Mouse (Mus musculus) limb, embryonic 14.5 days (tissue): ENCODE results near the gene Gm20532. TPM values are rescaled to one million over a fixed set of nuclear protein-coding genes. Genes with fewer than 3 reads are reported as not detected.

Experiments used
- ATAC-seq: fragments of 200-750 bp; cut with Nextera tagmentation; 2 replicates; pipeline ENCODE4 v1.8.0; 2017; ENCODE audit warnings: low read depth, moderate number of reproducible peaks, moderate TSS enrichment; ENCODE audit not compliant: low FRiP score
- DNase-seq: peaks from one replicate; pipeline ENCODE4 v3.0.0-alpha.2; 2015; ENCODE audit warnings: low spot score
- H3K27ac ChIP-seq: fragments of 300-500 bp; sonication (generic); replicated peaks from 2 replicates; pipeline ENCODE4 v1.5.1; 2014; ENCODE audit warnings: low read depth, mild to moderate bottlenecking, low read length, moderate library complexity, mixed read lengths
- H3K27me3 ChIP-seq: fragments of 300-500 bp; sonication (generic); 2 replicates; pipeline ENCODE4 v1.6.1; 2014; ENCODE audit warnings: low read length, mixed read lengths; ENCODE audit not compliant: control insufficient read depth, insufficient read depth
- H3K36me3 ChIP-seq: fragments of 300-500 bp; sonication (generic); 2 replicates; pipeline ENCODE4 v1.6.1; 2014; ENCODE audit warnings: mild to moderate bottlenecking, low read length, moderate library complexity, mixed read lengths; ENCODE audit not compliant: control insufficient read depth, insufficient read depth
- H3K4me1 ChIP-seq: fragments of 300-500 bp; sonication (generic); 2 replicates; pipeline ENCODE4 v1.6.1; 2014; ENCODE audit warnings: antibody characterized with exemption, low read length, mixed read lengths; ENCODE audit not compliant: control insufficient read depth, insufficient read depth
- H3K4me2 ChIP-seq: fragments of 300-500 bp; sonication (generic); replicated peaks from 2 replicates; pipeline ENCODE4 v1.6.1; 2014; ENCODE audit warnings: low read depth, mild to moderate bottlenecking, low read length, moderate library complexity; ENCODE audit not compliant: severe bottlenecking
- H3K4me3 ChIP-seq: fragments of 300-500 bp; sonication (generic); replicated peaks from 2 replicates; pipeline ENCODE4 v1.5.1; 2014; ENCODE audit warnings: low read length
- H3K9ac ChIP-seq: fragments of 300-500 bp; sonication (generic); 2 replicates; pipeline ENCODE4 v1.6.1; 2014; ENCODE audit warnings: mild to moderate bottlenecking, low read depth, low read length, moderate library complexity; ENCODE audit not compliant: severe bottlenecking
- H3K9me3 ChIP-seq: fragments of 300-500 bp; sonication (generic); 2 replicates; pipeline ENCODE4 v1.6.1; 2016; ENCODE audit warnings: low read length; ENCODE audit not compliant: control insufficient read depth
- POLR2A ChIP-seq: fragments of 200-500 bp; IDR thresholded peaks from 2 replicates; pipeline ENCODE4 v1.8.0; 2012; ENCODE audit warnings: inconsistent platforms, mild to moderate bottlenecking, moderate library complexity, borderline replicate concordance; ENCODE audit not compliant: insufficient read depth, insufficient read length; ENCODE audit errors: extremely low read depth
- WGBS: fragments of 180-500 bp; shearing (Covaris S2); extraction: QIAGEN DNeasy Blood & Tissue Kit; methylation state at CpG from one replicate; pipeline ENCODE4 v1.1.7; 2014; 5-methylcytosine and 5-hydroxymethylcytosine counted together
- polyA plus RNA-seq, 2 experiments: library from polyadenylated mRNA; depleted of rRNA in 1 of 2; stranded (reverse) in 1 of 2; unstranded in 1 of 2; fragments of >200 nt; fragmentation: Nextera tagmentation in 1 of 2; extraction: Ambion mirVana in 1 of 2; gene quantifications; 2 replicates each; pipeline versions ENCODE4 v1.2.1 to v1.2.3; 2012 to 2014

Gene Gm20532
- polyA plus RNA-seq, 2 experiments = not detected

DNA sequence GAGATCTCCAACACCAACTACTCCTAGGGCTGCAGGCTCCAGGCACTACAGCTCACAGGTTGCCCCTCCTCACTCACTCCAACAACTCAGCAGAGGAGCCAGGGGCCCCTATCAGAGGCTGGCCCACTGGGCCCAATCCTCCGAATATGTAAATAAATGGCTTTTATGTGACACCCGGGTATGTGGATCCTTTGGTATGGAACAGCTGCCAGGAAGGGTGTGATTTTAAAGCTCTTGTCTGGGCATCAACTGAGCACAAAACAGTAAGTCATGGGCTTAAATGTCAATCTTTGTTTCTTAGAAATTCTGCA lies 49.8 kb downstream of the Gm20532 start:
- Histone ChIP-seq H3K27ac (no peak overlapping the region), H3K9ac (no peak overlapping the region), H3K4me2 (no peak overlapping the region), H3K4me3 (no peak overlapping the region), H3K9me3 (no peaks in the 10 kb centered on the region), H3K36me3 (peaks cover 57% of the 10 kb centered on the region), H3K27me3 (no peaks in the 10 kb centered on the region), H3K4me1 (peaks cover 21% of the 10 kb centered on the region)
- DNase-seq (no peak), ATAC-seq (no peak)
- TF ChIP-seq POLR2A = no peak
- 48% methylated on average over 2 of the region's 2 CpGs for WGBS

DNA sequence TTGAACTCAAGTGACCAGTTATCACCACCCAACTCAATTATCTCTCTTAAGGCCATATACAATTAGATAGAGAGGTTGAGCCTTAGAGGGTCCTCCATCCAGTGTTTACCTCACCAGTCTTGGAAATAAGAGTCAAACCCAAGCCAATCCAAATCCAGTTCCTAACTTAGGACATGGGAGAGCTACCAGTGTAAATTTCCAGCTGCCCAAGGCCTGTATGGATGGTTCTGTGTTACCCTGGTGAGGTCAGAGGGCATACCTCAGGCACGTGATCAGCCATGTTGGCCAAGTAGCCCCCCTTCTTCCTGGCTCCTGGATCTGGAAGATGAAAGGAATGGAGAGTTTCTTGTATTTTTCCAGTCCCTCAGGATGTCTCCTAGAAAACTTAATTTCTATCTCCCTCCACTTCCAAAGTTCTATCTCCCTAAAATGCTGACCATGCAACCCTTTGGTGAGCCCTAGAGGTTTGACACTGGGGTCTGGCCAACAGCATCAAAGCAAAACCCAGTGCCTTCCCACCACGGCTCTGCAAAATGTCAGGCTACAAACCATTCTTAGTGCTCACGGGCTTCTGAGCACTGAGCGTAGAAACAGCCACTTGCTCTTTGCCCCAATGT lies 51.0 kb downstream of the Gm20532 start:
- DNase-seq = no peak
- H3K27me3 ChIP-seq = no peaks in the 10 kb centered on the region
- H3K4me3 ChIP-seq = no peak overlapping the region
- H3K36me3 ChIP-seq = peaks cover 57% of the 10 kb centered on the region
- H3K9ac ChIP-seq = peak overlapping the region; percentile 28; the same call in 1 of the 2 replicates
- no peak overlapping the region for H3K27ac ChIP-seq
- TF ChIP-seq POLR2A = no peak
- 82% methylated on average over 4 of the region's 4 CpGs for WGBS
- ATAC-seq = no peak
- H3K9me3 ChIP-seq = no peaks in the 10 kb centered on the region
- peaks cover 21% of the 10 kb centered on the region for H3K4me1 ChIP-seq
- no peak overlapping the region for H3K4me2 ChIP-seq

DNA sequence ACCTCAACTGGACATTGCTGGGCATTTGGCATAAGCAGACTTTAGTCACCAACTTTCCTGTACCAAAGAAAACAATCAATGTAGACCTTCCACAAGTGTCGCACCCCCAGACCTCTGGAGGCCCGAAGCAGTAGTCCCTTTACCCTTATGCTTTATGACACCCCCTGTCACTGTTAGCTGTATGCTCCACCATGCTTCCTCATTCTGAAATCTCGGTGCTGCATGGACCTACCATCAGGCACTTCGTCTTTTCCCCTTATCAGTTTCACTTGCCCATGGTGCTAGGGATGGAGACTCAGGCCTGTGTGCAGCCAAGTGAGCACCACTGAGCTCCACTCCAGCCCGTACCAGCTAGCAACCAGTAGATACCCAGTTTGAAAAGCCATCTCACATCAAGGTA lies 51.6 kb downstream of the Gm20532 start:
- peaks cover 18% of the 10 kb centered on the region for H3K4me1 ChIP-seq
- H3K4me2 ChIP-seq = peak overlapping the region; percentile 44; the same call in 1 of the 2 replicates
- no peak overlapping the region for H3K27ac ChIP-seq
- peak overlapping the region; percentile 96 for H3K4me3 ChIP-seq
- 86% methylated on average over 5 of the region's 5 CpGs for WGBS
- TF ChIP-seq POLR2A = no peak
- DNase-seq (no peak), ATAC-seq (no peak)
- H3K9me3 ChIP-seq = no peaks in the 10 kb centered on the region
- peaks cover 57% of the 10 kb centered on the region for H3K36me3 ChIP-seq
- H3K27me3 ChIP-seq = no peaks in the 10 kb centered on the region
- peak overlapping the region; percentile 95; the same call in 1 of the 2 replicates for H3K9ac ChIP-seq

DNA sequence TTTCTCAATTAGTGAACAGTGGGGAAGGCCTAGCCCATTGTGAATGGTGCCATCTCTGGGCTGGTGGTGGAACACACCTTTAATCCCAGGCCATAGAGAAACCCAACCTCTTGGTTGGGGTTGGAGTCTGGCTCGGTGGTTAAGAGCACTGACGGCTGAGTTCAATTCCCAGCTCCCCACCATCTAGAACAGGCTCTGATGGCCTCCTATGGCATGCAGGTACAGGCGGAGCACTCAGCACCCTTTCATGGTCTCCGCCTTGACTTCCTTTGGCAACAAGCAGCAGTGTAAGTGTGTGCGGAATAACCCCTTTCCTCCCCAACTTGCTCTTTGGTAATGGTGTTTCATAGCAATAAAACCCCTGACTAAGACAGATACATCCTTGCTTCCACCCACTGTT lies 52.1 kb downstream of the Gm20532 start:
- no peaks in the 10 kb centered on the region for H3K27me3 ChIP-seq
- H3K4me2 ChIP-seq = peak overlapping the region; percentile 44
- no peaks in the 10 kb centered on the region for H3K9me3 ChIP-seq
- peak overlapping the region; percentile 95 for H3K9ac ChIP-seq
- WGBS = 70% methylated on average over 5 of the region's 5 CpGs
- no peak for ATAC-seq
- no peak overlapping the region for H3K27ac ChIP-seq
- peaks cover 18% of the 10 kb centered on the region for H3K4me1 ChIP-seq
- no peak for DNase-seq
- peak overlapping the region; percentile 96 for H3K4me3 ChIP-seq
- peaks cover 54% of the 10 kb centered on the region for H3K36me3 ChIP-seq
- no peak for TF ChIP-seq POLR2A

DNA sequence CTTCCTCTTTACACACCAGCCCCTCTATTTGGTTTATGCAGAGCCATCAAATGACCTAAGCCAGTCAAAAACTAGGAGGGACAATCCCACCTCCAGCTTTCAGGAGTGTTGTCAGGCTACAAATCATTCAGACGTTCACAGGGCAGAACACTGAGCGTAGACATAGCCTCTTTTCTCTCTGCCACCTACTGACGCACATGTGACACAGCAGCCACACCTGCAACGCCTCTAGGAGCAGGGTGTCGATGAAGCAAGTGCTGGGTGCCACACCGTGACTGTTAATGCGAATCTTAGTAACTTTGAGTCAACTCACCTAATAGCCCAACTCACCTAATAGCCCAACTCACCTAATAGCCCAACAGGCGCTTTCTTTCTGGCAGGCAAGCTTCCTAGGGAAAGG lies 52.6 kb downstream of the Gm20532 start:
- DNase-seq (no peak), ATAC-seq (no peak)
- Histone ChIP-seq H3K4me2 (peak overlapping the region; percentile 44), H3K36me3 (peaks cover 49% of the 10 kb centered on the region), H3K9me3 (no peaks in the 10 kb centered on the region), H3K27me3 (no peaks in the 10 kb centered on the region), H3K4me3 (peak overlapping the region; percentile 96), H3K4me1 (peaks cover 18% of the 10 kb centered on the region), H3K27ac (no peak overlapping the region), H3K9ac (peak overlapping the region; percentile 95)
- 3% methylated on average over 8 of the region's 8 CpGs for WGBS
- TF ChIP-seq POLR2A = no peak
